Mouse (Mus musculus) right cerebral cortex, postnatal 36 days (tissue): ENCODE measurements at regions not wholly inside any gene's neighbourhood (a gene's known extent, or its start where the extent isn't known, plus 50 kb on each side); places are given as distances from the start of the nearest gene placed in this dataset.
A peak's percentile ranks its signal among the peaks of the same experiment; 100 is the strongest.

Experiments used
- DNase-seq, 2 experiments: peaks; one replicate each; pipeline ENCODE4 v3.0.0; 2022; ENCODE audit warnings: low spot score in 2 of 2, mixed read lengths in 1 of 2

GRCm38 (mm10) chr12:16269706-16270105, 341.1 kb downstream of the Lpin1 start:
- DNase-seq = no peak

GRCm38 (mm10) chr12:16268621-16269165, 342.1 kb downstream of the Lpin1 start:
- DNase-seq = no peak

GRCm38 (mm10) chr12:16261465-16261864, 349.3 kb downstream of the Lpin1 start:
- DNase-seq = no peak

- no peak for DNase-seq
Measured at GRCm38 (mm10) chr12:16260981-16261380, 349.8 kb downstream of the Lpin1 start.

- no peak for DNase-seq
Measured at GRCm38 (mm10) chr12:16260501-16260900, 350.3 kb downstream of the Lpin1 start.

GRCm38 (mm10) chr12:16250621-16251020, 360.1 kb downstream of the Lpin1 start:
- no peak for DNase-seq

GRCm38 (mm10) chr12:16250096-16250495, 360.7 kb downstream of the Lpin1 start:
- DNase-seq = no peak

- no peak for DNase-seq
Measured at GRCm38 (mm10) chr12:16239792-16240191, 371.0 kb downstream of the Lpin1 start.

GRCm38 (mm10) chr12:16237498-16237897, 373.3 kb downstream of the Lpin1 start:
- DNase-seq = no peak

- DNase-seq = no peak
Measured at GRCm38 (mm10) chr12:16233559-16233958, 377.2 kb downstream of the Lpin1 start.

GRCm38 (mm10) chr12:16232828-16233227, 377.9 kb downstream of the Lpin1 start:
- DNase-seq = no peak

GRCm38 (mm10) chr12:16232051-16232450, 378.7 kb downstream of the Lpin1 start:
- no peak for DNase-seq

- DNase-seq = peak in 1 of 2 experiments; percentile 8
Measured at GRCm38 (mm10) chr12:16231093-16231492, 379.7 kb downstream of the Lpin1 start.

- no peak for DNase-seq
Measured at GRCm38 (mm10) chr12:16225428-16225827, 385.3 kb downstream of the Lpin1 start.

GRCm38 (mm10) chr12:16222836-16223450, 387.8 kb downstream of the Lpin1 start:
- no peak for DNase-seq

- DNase-seq = no peak
Measured at GRCm38 (mm10) chr12:16222205-16222604, 388.6 kb downstream of the Lpin1 start.

GRCm38 (mm10) chr12:16221142-16221541, 389.6 kb downstream of the Lpin1 start:
- DNase-seq = no peak

GRCm38 (mm10) chr12:16220561-16220960, 390.2 kb downstream of the Lpin1 start:
- no peak for DNase-seq

- no peak for DNase-seq
Measured at GRCm38 (mm10) chr12:16218906-16219305, 391.9 kb downstream of the Lpin1 start.

- DNase-seq = no peak
Measured at GRCm38 (mm10) chr12:16210553-16210952, 393.8 kb upstream of the Trib2 start.

GRCm38 (mm10) chr12:16210111-16210510, 393.4 kb upstream of the Trib2 start:
- no peak for DNase-seq

GRCm38 (mm10) chr12:16204941-16205340, 388.2 kb upstream of the Trib2 start:
- DNase-seq = no peak

GRCm38 (mm10) chr12:16196917-16197316, 380.2 kb upstream of the Trib2 start:
- no peak for DNase-seq
